Mouse (Mus musculus): ENCODE results near the gene Ate1.
"Not testable (repeated sequence)": the region's sequence is repeated elsewhere in the genome, so short reads cannot be mapped to it uniquely, and the experiment has no call there.

Ate1 gene

DNA sequence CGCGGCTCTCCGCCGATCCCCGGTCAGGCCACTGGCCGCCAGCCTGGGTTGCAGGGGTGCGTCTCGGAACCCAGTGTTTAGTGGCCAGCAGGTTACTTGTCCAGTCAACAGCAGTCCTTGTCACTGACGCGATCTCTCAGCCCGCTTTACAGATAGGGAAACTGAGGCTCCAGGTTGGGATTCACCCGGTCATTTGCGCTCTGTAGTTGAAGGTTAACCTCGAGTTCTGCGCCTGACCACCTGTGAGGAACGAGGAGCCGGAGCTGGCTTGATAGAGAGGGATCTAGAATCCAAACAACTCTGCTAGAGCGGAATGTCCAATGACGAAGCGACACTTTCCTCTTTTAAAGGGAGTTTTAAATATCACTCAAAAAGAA, at the start of gene Ate1:
Ate1 (minus strand) TSS at position 321 of the 377 bp plus-strand sequence.
- DNase-seq (ENCODE audit: low spot score), result no peak

DNA sequence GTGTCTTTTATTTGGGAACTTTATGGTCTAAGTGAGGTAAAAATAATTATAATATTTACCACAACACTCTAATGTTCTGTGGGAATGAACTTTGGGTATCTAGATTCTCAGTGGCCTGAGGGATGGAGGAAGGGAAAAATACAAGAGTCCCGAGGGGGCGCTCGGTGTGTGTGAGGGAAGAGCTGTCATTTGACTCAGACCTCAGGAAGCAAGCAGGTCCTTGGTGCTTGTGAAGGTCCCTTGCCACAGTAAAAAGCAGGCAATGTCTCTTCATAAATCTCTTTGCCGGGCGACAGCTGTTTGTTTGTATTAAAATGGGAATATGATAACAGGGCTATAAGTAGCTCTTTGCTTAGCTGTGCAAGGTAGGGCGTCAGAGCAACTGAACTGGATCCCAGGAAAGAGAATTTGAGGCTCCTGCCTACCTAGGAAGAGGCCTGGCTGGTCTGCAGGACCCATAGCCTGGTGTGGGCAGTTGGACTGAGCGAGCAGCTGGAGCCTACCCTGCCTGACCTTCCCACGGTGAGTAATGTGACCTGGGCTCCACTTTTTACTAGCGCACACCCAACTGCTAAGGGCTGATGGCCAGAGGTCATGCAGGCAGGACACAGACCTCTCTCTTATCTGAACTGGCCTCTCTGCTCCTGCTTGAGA, 48.7 kb upstream of the Ate1 start:
- no peak for DNase-seq (ENCODE audit: low spot score)

DNA sequence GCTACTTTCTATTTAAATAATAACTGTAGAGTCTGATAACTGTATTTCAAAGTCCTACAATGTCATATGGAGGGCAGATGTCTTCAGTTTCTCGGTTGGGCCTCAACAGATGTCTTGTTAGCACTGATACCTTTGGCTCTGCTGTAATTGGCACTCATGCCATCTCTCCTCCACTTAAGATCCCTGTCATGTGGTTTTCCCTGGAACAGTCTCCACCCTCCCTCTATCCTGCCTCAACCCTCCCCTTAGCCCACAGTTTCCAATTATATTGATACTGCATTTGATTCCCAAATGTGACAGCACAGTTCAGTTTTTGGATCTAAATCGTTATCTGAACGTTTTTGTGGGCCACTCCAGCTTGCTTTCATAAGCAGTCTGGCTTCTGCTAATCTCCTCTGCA, 44.4 kb upstream of the Ate1 start:
- no peak for DNase-seq (ENCODE audit: low spot score)

DNA sequence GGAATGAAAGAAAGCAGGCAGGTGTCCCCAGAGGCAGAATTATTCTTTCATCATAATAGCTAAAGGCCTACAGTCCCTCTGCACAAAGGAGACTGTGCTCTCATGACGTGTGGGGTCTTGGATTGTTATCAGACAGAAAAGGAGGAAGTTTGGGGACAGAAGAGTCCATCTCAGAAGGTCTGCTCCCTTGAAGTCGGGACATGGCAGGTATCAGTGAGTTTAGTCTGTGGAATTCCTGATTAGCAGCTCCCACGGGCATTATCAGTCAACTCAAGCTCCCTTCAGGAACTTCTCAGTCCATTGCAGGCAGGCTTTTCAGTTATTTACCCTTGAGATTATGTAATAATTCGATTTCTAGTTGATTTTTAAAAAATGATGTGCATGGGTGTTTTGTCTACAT, 43.7 kb upstream of the Ate1 start:
- no peak for DNase-seq (ENCODE audit: low spot score)

DNA sequence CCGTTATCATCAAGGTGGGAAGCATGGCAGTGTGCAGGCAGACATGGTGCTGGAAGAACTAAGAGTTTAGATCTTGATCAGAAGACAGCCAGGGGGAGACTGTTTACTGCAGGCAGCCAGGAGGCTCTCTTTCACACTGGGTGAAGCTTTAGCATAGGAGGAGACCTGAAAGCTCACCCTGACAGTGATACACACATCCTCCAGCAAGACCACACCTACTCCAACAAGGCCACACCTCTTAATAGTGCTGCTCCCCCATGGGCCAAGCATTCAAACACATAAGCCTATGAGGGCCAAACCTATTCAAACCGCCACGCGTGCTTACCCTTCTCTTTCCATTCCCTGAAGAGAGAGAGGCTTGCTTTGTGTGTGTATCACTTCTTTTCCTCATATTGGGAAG, 43.1 kb upstream of the Ate1 start:
- no peak for DNase-seq (ENCODE audit: low spot score)

DNA sequence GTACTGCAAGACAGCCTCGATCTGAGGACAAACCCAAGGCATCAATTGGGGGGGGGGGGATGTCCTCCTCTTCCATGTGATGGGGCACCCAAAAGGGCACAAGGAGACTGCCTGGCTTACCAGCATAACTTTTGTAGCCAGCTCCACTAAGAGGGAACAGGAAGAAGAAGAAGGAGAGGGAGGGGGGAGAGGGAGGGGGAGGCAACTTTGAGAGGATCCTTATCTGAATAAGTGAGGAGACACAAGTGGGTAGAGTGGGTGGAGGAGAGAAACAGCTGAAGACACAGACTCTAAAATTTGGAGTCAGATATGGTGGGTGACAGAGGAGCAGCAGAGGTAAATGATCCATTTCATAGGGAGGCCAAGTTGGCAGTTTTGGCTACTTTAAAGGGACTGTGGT, 40.8 kb upstream of the Ate1 start:
- DNase-seq (ENCODE audit: low spot score), result no peak

DNA sequence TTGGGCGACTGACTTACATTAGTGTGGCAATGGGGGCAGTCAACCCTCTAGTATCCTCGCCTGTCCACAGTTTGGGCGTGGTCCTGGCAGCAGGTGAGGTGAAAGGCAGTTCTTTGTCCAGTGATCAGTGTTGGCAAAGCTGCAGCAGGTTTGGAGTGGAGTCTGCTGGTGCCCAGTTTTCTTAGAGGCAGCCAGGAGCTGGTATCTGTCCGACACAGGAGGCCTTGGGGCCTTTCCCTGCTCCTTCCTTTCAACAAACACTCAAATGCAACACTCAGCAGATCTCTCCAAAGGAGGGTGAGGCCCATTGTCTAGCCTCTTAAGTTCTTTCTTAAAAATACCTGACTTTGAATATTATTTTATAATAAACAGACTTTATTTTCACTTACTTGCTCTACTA, 38.4 kb upstream of the Ate1 start:
- no peak for DNase-seq (ENCODE audit: low spot score)

DNA sequence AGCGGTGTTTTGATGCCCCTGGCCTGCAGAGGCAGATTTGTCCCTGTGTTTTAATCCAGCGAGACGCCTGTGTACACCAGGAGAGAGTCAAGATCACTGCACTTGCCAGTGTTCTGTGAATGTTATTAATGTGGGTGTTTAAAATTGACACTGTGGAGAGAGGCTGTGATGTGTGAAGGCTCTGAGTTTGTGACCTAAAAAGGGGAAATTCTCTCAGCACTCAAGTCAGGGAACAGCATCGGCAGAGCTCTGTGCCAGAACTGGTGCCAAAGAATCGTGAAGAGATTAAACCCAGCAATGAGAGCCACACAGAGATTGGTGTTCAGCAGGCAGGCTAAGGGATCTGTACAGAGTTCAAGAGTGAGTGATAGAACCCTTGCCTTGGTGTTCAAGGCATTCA, 35.4 kb upstream of the Ate1 start:
- no peak for DNase-seq (ENCODE audit: low spot score)

DNA sequence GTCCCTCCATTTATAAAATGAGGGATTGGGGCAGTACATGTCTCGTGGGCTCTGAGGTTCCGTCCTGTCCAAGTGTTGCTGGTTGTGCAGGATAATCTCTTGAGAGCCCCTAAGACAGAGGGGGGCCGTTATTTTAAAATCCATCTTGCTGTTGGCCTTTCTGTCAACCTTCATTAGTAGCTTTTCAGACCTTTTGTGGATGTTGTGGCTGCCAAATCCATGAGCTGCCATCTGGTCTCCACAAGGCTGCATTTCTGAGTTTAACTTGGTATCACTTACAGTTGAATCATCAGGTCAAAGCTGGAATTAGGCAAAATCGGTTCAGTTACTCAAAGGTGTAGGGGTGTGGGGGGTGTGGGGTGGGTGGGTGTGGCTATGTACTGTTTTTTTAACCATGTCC, 33.2 kb upstream of the Ate1 start:
- DNase-seq (ENCODE audit: low spot score), result no peak

DNA sequence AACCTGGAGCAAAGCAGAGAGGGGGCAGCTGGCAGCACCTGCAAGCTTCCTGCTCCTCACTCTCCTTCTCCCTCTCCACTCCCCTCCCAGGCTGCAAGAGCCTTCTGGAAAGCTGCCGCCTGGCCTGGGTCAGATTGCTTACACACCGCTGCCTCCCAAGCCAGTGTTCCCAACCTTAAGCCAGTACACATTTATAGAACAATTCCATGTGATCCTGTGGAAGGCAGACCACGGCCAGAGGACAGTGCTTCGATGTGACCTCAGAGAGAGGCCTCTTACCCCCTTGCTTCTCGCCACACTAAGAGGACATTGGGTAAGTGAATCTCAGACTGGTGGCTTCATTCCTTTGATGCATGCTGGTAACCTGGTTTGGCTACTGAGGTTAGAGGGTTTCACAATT, 32.6 kb upstream of the Ate1 start:
- no peak for DNase-seq (ENCODE audit: low spot score)

DNA sequence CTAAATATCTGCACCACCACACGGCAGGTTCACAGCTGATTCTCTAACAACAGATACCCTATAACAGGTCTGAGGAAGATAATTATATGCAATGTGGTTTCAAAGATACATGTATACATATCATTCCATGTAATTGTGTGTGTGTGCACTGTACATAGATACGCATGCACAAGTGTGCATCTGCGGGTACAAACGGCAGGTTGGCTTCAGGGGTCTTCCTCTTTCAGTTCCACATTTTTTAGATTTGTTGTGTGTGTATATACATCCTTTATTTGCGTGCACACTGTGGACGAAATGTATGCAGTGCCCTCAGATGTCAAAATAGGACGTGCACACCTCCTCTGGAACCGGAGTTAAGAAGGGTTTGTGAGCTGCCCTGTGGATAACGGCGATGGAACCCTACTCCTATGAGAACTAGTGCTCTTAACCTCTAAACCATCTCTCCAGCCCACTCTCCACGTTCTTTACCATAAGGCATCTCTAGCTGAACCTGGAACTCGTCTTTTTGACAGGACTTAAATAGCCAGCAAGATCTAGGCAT, 27.5 kb upstream of the Ate1 start:
- no peak for DNase-seq (ENCODE audit: low spot score)

DNA sequence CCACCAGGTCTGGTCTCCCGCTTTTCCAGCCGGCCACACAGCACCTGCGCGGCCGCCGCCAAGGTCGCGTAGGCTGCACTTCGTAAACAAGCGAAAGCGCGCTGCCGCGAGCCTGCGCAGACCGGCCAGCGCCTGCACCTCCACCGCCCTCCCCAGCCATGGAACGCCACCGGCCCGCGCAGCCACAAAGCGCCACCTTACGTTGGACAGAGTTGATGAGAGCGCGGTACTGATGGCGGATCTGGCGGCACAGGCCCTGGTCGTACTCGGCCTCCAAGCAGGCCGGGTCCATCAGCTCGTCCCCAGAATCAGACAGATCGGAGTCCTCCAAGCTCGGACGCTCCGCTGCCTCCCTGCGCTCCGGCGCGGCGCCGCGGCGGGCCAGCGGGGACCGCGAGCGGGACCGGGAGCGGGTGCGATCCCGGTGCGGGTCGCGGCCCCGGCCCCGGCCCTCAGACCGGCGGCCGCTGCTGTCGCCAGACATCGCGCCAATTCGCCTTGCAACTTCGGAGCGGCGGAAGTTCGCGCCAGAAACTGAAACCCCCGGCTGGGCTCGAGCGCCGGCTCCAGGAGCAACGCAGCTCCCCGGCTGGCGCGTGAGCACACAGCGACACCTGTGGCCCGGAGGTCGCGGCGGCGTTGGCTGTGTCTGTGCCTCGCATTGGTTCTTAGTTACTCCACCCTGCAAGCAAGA, 26.8 kb upstream of the Ate1 start:
- DNase-seq (ENCODE audit: low spot score), result peak; percentile 85

DNA sequence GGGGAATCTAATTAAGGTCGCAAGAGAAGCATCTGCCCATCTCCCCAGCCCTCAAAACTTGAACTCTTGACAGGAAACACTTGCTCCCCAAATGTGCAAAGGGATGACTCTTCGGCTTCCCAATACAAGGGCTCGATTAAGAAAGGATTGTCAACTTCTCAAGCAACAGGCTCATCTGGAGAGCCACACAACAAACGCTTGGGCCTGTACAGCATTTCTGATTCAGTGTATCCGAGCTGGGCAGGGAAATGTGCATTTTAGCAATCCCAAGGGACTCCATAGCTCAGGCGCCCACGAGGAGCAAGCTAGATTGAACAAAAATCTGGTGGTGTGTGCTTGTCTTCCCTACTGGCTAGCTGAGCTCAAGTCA, 26.2 kb upstream of the Ate1 start:
- DNase-seq (ENCODE audit: low spot score), result no peak

DNA sequence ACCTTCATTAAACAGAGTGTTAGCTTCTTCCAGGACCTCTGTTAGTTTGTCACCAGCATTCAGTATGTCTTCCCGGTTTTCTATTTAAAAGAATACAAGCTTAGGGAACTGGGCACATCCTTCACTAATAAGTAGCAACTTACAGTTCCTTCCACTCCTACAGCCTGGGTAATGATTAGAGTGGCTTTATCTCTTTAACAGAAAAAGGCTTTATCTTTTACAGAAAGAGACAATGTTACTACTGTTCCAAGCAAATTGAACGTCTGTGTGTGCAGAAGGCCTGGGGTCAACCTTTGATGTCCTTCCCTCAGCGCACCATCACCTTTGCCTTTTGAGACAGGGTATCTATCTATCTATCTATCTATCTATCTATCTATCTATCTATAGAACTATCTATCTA, 25.7 kb upstream of the Ate1 start:
- DNase-seq (ENCODE audit: low spot score), result no peak

DNA sequence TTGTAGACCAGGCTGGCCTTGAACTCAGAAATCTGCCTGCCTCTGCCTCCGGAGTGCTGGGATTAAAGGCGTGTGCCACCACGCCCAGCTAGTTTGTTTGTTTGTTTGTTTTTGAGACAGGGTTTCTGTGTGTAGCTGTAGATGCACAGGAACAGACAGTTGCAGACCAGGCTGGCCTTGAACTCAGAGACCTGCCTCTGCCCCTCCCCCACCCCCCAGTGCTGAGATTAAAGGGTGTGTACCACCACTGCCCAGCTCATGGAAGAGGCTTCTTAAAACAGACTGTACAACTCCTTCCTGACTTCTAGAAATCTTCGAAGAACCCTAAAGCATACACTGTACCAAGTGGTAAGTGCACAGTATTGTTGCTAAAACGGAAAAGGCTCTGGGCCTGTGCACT, 25.2 kb upstream of the Ate1 start:
- DNase-seq (ENCODE audit: low spot score), result no peak

DNA sequence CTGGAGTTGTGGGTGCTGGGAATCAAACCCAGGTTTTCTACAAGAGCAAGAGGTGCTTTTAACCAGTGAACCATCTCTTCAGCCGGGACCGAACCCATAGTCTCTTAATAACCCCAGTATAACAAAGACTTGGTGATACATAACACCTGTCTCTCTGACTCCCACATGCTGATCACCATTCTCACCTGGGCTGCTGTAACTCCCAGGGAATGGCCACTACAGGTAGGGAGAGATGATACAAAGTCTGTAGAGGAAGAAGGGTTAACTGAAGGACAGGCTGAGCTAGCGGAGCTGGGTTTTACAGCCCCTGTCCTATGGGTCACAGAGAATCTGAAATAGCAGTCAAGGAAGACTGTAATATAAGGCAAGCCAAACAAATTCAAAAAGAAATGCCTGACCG, 23.0 kb upstream of the Ate1 start:
- DNase-seq (ENCODE audit: low spot score), result no peak

DNA sequence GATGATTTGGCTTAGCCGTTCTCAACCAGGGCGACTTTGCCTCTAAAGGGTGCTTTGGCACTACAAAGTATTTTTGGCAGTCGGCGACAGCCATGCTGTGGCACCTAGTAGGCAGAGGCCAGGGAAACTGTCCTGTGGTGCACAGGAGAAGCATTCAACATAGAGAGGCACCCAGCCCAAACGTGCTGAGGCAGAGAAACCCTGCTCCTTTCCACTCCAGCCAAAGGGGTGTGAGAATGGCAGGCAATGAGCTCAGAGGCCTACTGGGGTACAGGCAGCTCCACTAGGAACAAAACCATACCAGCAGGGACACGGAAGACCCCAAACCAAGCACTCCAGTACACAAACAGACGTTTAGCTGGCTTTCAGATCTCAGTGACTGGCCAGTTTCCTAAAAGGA, 20.0 kb upstream of the Ate1 start:
- no peak for DNase-seq (ENCODE audit: low spot score)

DNA sequence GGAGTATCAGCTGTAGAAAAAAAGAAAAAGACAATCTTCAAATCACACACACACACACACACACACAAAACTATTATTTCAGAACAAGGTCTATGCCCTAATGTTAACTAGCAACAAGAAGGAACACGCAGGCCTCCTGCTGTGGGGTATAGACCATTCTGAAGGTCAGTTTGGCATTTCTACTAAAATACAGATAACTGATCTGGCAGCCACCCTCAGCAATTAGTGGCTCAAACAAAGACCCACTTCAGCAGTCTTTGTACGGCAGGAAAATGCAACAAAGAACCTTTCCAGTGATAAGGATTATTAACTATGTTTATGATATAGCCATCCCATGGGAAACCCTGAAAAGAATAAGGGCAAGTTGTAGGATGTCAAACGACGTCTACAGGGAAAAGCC, 16.9 kb upstream of the Ate1 start:
- DNase-seq (ENCODE audit: low spot score), result no peak

DNA sequence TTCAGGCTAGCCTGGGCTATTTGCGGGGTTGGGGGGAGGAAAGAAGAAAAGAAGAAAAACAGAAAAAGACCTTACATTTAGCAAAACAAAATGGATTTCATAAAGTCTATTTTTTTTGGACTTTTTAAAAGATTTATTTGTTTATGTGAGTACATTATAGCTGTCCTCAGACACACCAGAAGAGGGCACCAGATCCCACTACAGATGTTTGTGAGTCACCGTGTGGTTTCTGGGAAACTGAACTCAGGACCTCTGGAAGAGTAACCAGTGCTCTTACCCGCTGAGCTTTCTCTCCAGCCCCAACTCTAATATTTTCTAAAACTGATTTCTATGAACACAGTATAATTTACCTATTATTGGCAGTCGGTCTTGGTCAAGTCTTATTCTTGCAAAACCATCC, 15.0 kb upstream of the Ate1 start:
- no peak for DNase-seq (ENCODE audit: low spot score)

DNA sequence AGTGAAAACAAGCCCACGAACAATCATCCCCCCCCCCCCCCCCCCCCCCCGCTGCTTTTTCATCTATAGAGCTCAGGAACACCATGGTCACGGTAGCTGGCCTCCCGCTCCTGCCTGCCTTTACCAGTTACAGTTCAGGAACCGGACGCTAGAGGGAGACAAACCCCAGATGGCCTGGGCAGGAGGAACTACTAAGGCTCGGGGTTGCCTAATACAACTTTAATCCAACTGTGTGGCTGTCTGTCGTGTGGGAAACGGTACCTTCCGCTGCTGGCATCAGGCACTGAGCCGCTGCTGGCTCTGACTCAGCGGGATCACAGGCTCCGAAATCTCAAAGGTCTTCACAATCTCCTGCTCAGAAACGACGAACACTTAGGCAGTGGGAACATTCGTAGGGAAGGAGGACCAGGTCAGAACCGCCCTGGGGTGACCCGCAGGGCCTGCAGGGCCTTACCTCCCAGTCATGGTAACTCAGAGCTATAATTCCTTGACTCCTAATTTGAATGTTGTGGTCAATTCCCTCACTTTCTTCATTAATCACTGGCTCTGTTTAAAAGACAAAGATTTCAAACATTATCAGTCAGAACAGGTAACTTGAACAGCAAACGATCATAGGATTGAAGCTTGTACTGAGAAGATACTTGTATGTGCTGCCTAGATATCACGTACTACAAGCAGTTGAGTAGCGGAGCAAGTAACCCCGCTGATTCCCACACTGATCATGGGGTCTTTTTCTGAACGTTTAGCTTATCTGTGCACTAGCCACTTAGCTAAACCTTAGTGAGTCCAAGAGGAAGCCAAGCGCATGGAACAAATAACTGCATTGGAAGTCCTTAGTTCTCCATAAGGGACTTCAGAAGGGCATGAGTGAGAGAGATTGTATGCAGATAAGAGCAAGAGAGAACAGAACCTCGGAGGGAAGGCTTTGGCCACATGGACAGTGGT, 13.4 kb upstream of the Ate1 start:
- peak; percentile 63 for DNase-seq (ENCODE audit: low spot score)

DNA sequence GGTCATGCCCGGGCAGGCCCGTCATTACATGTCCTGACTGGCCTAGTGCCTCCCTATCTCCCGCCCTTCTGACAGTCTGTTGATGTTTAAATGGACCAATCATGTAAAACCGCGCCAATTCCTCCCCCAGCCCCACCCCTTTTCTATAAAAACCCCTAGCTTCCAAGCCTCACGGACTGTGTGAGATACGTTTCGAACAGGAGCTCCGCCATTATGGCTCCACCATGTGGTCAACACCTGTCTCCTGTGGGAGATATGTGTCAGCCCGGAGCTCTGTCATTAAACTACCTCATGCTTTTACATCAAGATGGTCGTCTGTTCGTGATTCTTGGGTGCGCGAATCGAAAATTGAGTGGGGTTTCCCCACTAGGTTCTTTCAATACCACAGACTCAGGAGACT, 11.0 kb upstream of the Ate1 start:
- not testable (repeated sequence) for DNase-seq (ENCODE audit: low spot score)

DNA sequence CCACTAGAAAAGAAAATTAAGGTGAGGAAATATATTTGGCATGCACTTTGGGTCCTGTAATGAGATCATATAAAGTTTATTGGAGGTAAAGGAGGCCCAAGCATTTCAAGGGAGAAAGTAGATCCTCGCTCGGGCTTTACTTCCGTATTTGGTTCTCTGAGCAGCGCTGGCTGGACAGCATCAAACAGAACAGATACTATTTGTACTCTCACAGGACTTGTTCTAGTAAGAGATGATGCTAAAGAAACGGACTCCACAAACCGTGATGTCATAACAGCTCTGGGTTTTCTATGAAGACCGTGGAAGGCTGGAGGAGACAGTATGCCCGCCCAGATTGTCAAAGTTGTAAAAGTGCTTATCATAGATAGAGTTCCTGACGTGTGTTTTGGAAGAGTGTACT, 7.1 kb upstream of the Ate1 start:
- DNase-seq (ENCODE audit: low spot score), result no peak

DNA sequence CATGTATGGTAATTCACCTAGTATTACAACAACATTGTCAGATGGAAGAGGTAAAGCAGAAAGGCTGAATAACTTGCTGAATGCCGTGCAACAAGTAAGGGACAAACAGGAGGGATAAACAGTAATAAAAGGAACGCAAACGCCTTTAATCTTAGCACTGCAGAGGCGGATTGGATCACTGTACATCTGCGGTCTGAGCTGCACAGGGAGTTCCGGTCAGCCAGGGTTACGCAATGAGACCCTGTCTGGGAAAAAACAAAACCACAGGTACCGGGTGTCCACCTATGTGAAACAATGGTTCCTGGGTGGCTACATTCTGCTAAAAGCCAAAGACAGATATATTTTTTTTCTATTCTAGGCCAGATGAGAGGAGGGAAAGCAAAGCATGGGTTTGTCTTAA, 3.3 kb upstream of the Ate1 start:
- no peak for DNase-seq (ENCODE audit: low spot score)
